Mouse (Mus musculus): ENCODE measurements at regions not wholly inside any gene's neighbourhood (a gene's known extent, or its start where the extent isn't known, plus 50 kb on each side); places are given as distances from the start of the nearest gene placed in this dataset.
"Not testable (repeated sequence)": the region's sequence is repeated elsewhere in the genome, so short reads cannot be mapped to it uniquely, and the experiment has no call there.

GRCm38 (mm10) chr17:69563165-69563564, 124.0 kb downstream of the Akain1 start:
- CTCF ChIA-PET: no interaction called here

- CTCF ChIA-PET: not testable (repeated sequence)
Observed at GRCm38 (mm10) chr17:69571070-69571669, 132.0 kb downstream of the Akain1 start.

- CTCF ChIA-PET: no interaction called here
Observed at GRCm38 (mm10) chr17:69590553-69590952, 151.4 kb downstream of the Akain1 start.

- CTCF ChIA-PET: no interaction called here
Observed at GRCm38 (mm10) chr17:69597773-69598295, 158.7 kb downstream of the Akain1 start.

- CTCF ChIA-PET: no interaction called here
Observed at GRCm38 (mm10) chr17:69598461-69598860, 159.3 kb downstream of the Akain1 start.

GRCm38 (mm10) chr17:69603596-69603995, 164.5 kb downstream of the Akain1 start:
- CTCF ChIA-PET: no interaction called here

GRCm38 (mm10) chr17:69604698-69605097, 165.6 kb downstream of the Akain1 start:
- CTCF ChIA-PET: no interaction called here

- CTCF ChIA-PET: no interaction called here
Observed at GRCm38 (mm10) chr17:69605458-69605857, 166.3 kb downstream of the Akain1 start.

- CTCF ChIA-PET: no interaction called here
Observed at GRCm38 (mm10) chr17:69631411-69631810, 192.3 kb downstream of the Akain1 start.

- CTCF ChIA-PET: not testable (repeated sequence)
Observed at GRCm38 (mm10) chr17:69650496-69650895, 211.4 kb downstream of the Akain1 start.

GRCm38 (mm10) chr17:69654586-69654985, 215.5 kb downstream of the Akain1 start:
- CTCF ChIA-PET: no interaction called here

GRCm38 (mm10) chr17:69672530-69672929, 233.4 kb downstream of the Akain1 start:
- CTCF ChIA-PET: no interaction called here

- CTCF ChIA-PET: no interaction called here
Observed at GRCm38 (mm10) chr17:69683091-69683490, 244.0 kb downstream of the Akain1 start.

- CTCF ChIA-PET: no interaction called here
Observed at GRCm38 (mm10) chr17:69685625-69686257, 246.6 kb downstream of the Akain1 start.

- CTCF ChIA-PET: no interaction called here
Observed at GRCm38 (mm10) chr17:69686383-69686782, 247.3 kb downstream of the Akain1 start.

GRCm38 (mm10) chr17:69695341-69695740, 256.2 kb downstream of the Akain1 start:
- CTCF ChIA-PET: no interaction called here

- CTCF ChIA-PET: no interaction called here
Observed at GRCm38 (mm10) chr17:69727325-69727724, 241.5 kb upstream of the Dlgap1 start.

- CTCF ChIA-PET: no interaction called here
Observed at GRCm38 (mm10) chr17:69732981-69733380, 235.9 kb upstream of the Dlgap1 start.

- CTCF ChIA-PET: no interaction called here
Observed at GRCm38 (mm10) chr17:69736379-69737096, 232.3 kb upstream of the Dlgap1 start.

GRCm38 (mm10) chr17:69769002-69769421, 199.9 kb upstream of the Dlgap1 start:
- CTCF ChIA-PET: no interaction called here

- CTCF ChIA-PET: no interaction called here
Observed at GRCm38 (mm10) chr17:69770046-69770445, 198.8 kb upstream of the Dlgap1 start.

GRCm38 (mm10) chr17:69781201-69781600, 187.7 kb upstream of the Dlgap1 start:
- CTCF ChIA-PET: no interaction called here

GRCm38 (mm10) chr17:69786985-69787384, 181.9 kb upstream of the Dlgap1 start:
- CTCF ChIA-PET: no interaction called here

All from spleen, embryonic (tissue).